Mouse (Mus musculus) heart, postnatal 36 days (tissue): Measurements from ENCODE around the gene A3galt2. TPM values are rescaled to one million over a fixed set of nuclear protein-coding genes. Genes with fewer than 3 reads are reported as not detected.

Experiments
- DNase-seq, 2 experiments: peaks; one replicate each; pipeline ENCODE4 v3.0.0; 2021 to 2022
- intact Hi-C: fragments of 180-260 bp; cut with DNase I; formaldehyde crosslinking; loops from one replicate; pipeline ENCODE4 v1.15.1; 2025
- total RNA-seq, 2 experiments: library from RNA; stranded (reverse); gene quantifications; 2 replicates each; pipeline ENCODE4 v1.2.3; 2021

Gene A3galt2
- total RNA-seq, result under 1 TPM in 1 of 2 experiments, not detected in 1; 0.08 TPM

DNA sequence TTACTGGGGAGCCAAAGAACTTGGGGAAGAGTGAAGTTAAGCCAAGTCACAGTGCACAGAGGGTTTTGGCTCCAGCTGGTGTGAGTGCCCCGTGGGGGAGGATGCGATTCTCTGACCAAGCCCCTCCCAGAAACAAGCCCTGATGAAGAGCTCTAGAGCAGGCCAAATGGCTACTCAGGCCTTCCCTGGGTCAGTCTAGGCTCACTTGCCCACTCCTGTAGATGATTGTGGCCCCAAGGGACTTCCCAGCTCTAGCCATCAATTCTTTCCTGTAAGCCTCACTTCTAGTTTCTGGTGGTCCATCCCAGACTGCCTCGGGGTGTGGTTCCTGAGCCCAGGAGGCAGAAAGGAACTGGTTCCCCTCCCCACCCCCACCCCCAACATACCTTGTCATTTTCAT, at the start of gene A3galt2:
TSS of gene A3galt2 (plus strand) at position 301 of the 400 bp plus-strand sequence.
- intact Hi-C loops, result no loop called here
- no peak for DNase-seq

DNA sequence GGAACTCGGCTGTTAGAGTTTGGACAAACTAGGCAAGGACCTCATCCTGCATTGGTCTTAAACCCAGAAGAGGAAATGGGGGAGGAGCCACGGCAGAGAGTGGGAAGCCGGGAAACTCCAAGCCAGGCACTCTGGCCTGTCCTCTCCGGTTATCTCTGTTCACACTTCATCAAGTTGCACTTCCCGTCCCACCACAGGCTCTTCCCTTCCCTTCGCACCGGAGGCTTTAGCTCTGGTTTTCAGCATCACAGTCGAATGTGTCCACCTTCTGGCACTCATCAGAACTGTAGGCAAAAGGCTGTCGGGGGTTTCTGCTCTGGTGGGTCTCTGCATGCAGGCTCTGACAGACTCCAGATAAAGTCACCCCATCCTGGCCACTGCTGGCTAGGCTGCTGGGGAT, 48.5 kb upstream of the A3galt2 start:
- intact Hi-C loops, result loop anchor here (2.0 kb wide), 1 partner anchor 90 kb away; no protein-coding TSS in a partner anchor
- peak in 1 of 2 experiments; percentile 25 for DNase-seq

DNA sequence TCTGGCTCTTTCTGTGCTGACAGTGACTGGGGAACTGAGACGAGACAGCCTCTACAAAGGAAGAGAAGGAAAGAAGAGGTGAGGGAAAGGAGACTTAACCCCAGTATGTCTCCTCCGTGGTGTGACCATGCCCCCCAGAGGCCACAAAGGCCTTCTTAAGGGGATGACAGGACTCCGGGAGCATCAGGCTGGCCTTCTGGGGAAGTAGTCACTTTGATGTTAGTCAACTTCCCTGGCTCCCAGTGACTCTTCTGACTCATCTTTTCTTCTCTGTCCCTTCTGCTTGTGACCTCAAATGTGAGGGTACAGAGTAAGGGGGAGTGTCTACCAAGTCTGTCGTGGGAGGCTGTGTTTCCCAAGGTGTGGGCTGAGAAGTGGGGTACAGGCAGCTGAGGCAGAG, 47.8 kb upstream of the A3galt2 start:
- no peak for DNase-seq
- intact Hi-C loops, result loop anchor here (2.0 kb wide), 1 partner anchor 91 kb away; no protein-coding TSS in a partner anchor

DNA sequence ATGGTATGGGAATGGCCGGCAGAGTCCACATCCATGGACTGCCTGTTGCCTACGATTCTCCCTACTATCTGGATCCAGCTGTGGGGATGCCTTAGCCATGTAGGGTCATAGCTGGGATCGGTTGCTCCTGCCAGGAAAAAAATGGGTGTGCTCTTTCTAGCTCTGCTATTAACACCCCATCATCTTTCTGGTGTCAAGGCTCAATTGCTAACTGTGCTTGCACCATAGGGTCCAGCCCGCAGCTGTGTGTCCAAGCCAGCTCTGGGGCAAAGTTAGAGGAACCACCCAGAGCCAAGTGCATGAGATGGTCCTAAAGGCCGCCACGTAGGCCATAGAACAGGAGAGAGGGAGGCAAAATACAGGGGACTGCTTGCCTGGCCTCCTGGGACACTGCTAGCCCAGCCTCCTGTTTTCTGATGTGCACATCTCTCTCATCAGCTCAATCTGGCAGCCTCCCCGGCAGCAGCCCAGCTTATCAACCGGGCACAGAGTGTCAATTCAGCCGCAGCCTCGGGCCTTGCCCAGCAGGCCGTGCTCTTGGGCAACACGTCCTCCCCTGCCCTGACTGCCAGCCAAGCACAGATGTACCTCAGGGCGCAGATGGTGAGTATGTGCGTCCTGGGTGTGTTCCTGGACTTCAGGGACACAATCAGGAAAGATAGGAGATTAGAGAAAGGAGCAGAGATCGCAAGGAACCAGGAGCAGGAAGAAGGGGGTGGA, 45.9 kb upstream of the A3galt2 start:
- DNase-seq, result no peak
- intact Hi-C loops, result no loop called here

DNA sequence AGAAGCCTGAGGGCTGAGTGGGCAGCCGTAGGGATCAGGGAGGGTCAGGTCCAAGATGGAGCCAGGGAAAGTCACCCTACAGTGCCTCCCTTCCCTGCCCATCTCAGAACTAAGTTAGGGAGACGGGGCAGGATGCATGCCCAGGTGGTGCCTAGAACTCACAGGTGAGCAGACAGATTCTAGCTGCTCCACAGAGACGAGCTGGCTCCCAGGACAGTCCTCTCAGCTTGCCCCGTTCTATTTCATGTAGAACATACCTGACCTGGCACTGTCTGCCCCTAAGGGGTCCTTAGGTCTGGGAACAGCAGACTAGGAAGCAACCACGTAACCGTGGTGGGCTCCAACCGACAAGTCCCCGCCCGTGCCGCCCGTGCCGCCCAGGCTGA, 45.4 kb upstream of the A3galt2 start:
- intact Hi-C loops, result loop anchor here (5.0 kb wide), 2 partner anchors 38 to 378 kb away; no protein-coding TSS in a partner anchor
- DNase-seq, result no peak

DNA sequence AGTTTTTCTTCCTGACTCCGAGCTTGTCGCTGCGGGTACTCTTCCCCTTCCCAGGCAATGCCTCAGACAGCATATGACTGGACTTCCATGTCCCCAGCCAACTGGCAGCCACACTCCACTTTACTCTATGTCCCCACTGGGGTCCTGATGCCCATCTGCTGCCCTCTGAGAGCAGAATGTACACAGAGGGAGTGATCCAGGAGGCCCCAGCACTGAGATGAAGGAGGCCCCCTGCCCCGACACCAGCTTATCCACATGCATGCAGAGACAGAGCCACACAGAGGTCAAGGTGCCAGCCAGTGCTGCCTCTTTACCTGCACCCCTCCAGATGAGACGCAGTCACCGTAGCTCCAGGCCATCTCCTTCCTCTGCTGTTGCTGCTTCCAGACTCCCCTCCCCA, 44.9 kb upstream of the A3galt2 start:
- intact Hi-C loops, result loop anchor here (5.0 kb wide), 2 partner anchors 37 to 377 kb away; no protein-coding TSS in a partner anchor
- no peak for DNase-seq

DNA sequence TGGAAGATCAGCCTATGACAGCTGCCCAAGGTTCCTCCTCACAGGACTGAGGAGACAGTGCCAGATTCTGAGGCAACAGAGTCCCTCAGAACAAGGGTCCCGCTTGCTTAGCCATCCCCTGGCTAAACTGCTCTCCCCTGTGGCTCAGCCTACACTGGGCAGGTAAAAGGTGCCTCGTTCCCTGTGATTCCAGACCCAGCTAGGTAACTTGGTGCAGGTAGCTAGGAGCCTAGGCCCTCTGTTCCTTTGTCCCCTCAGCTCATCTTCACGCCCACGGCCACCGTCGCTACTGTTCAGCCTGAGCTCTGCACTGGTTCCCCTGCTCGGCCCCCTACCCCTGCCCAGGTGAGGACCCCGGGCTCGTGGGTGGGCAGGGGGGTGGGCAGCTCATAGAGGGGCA, 44.4 kb upstream of the A3galt2 start:
- DNase-seq, result no peak
- intact Hi-C loops, result loop anchor here (1.0 to 5.0 kb wide), 4 partner anchors 37 to 377 kb away; no protein-coding TSS in a partner anchor

DNA sequence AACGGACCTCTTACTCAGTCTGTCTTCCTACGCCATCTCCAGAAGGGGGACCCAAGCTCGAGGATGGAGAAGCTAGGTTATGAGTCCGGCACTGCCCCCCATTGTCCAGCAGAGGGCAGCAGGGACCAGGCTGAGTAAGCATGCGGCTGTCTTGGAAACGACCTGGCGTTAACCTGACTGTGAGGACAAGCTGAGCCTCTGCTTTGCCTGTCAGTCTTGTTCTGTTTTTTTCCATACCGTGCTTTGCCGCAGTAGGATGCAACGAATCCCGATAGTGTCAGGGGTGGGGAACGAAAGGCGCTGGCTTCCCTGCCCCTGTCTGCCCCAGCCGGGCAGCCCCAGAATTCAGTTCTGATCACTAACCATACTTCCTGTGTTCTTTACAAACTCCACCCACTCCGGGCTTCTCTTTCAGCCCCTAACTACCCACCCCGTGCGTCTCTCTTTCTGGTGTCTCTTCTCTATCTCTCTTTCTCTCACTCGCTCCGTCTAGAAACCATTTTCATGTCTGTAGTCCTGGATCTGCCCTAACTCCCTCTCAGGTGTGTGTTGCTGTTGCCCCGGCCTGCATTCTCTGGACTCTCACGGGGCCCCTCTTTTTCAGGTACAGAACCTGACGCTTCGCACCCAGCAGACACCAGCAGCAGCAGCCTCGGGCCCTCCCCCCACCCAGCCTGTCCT, 43.6 kb upstream of the A3galt2 start:
- intact Hi-C loops, result loop anchor here (1.0 to 5.0 kb wide), 4 partner anchors 36 to 376 kb away; no protein-coding TSS in a partner anchor
- peak; percentile 91 for DNase-seq

DNA sequence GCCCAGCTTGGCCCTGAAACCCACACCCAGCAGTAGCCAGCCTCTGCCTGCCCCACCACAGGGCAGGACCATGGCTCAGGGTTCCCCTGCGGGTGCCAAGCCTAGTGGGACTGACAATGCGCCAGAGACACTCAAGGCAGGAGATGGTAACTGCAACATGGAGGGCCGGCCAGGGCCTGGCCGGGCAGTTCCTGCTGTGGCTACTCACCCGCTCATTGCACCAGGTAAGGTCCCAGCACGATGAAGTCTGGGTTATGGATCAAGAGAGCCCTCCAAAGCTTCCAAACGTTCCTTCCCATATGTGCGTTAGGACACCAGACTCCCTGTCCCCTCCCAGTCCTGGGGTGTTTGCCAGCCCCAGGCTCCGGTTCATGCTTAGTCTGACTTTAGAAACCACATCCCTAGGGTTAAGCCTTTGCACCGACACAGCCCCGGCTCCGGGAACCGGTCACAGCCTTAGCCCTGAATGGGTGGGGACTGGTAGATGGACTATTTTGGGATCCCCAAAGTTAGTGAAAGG, 43.0 kb upstream of the A3galt2 start:
- DNase-seq, result no peak
- intact Hi-C loops, result loop anchor here (5.0 kb wide), 2 partner anchors 35 to 375 kb away; no protein-coding TSS in a partner anchor

DNA sequence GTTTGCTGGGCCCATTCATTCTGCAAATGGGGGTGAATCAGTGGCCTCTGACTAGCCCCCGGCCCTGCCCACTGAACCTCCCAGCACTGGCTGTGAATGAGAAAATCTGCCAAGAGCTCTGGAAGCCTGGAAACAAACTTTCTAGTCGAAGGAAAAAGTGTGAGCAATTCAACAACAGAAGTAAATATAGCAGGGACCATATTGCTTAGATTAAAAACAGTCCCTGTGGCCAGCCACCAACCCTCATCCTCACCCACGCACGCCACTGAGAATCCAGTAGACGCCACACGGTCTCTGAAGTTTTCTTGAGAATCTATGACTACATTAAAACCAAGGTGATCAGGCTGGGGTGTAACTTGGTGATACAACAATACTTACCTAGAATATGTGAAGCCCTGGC, 42.2 kb upstream of the A3galt2 start:
- intact Hi-C loops, result loop anchor here (5.0 kb wide), 2 partner anchors 34 to 374 kb away; no protein-coding TSS in a partner anchor
- no peak for DNase-seq

DNA sequence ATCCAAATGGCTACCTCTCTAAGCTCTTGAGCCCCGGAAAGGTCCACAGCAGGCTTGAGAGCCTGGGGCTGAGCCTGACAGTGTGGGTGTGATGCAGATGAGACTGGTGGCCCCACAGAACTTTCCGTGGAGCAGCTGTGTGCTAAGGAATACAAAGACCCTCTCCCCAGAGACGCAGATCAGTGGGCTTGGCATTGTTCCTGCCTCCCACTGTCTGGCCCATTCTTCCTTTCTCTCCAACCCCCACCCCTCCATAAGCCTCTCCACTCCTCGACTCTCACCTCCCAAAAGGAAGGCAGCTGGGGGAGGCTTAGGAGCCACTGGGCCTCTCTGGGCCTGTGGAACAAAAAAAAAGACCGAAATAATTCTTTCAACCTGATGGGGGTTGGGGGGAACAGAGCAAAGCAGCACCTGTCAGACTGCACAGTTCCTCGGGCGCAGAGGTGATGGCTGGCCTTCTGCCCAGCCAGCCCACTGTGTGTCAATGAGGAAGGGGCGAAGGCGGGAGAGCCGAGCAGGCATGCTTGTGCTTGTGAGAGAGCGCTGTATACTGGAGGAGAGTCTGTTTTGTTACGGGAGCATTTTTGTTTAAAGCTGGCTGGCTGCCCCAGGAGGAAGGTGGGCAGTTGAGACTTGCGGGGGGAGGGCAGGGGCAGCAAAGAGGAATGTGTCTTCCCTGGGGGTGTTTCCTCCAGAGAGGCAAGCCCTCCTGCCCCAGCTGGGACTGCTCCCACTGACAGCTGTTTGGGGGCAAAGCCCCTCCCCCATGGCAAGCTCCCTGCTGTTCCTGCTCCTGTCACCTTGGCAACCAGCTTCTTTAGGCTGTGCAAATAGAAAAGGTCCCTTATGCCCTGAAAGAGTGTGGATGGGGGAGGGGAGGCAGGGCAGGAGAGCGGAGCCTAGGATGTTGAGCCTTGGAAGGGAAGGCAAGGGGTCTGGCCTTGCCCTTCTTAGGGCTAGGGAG, 39.6 kb upstream of the A3galt2 start:
- intact Hi-C loops, result no loop called here
- no peak for DNase-seq

DNA sequence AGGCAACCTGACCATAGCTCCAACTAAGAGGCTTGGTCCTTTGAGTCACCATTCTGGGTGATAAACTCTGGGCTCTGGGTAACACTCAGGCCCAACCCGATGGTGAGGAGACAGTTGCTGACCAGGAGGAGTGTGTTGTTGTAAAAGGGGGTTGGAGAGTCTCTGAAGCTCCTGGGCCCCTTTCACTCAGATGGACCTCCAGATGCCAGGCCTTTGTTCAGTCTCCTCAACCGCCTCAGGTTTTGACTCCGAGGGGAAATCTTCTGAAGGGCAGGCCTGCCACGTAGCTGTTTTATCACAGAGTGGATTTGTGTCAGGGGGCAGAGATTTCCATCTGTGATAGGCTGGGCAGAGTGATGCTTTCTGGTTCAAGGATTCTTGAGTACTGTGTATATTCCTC, 38.9 kb upstream of the A3galt2 start:
- intact Hi-C loops, result no loop called here
- DNase-seq, result no peak

DNA sequence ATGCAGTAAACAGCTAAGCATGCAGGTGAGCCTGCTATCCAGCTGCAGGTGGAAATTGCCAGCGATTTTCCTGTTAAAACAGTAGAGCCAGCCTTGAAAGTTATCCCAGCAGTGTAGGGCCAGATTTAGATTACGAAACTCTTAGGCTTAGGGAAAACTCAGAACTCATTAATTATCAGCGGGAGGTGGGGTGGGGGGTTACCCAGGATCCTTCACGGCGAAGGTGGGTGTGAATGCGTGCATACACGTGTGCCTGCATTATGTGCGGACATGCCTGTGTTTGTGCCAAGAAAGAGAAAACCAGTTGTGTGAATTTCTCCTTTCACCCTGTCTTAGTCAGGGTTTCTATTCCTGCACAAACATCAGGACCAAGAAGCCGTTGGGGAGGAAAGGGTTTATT, 38.4 kb upstream of the A3galt2 start:
- no peak for DNase-seq
- intact Hi-C loops, result no loop called here

DNA sequence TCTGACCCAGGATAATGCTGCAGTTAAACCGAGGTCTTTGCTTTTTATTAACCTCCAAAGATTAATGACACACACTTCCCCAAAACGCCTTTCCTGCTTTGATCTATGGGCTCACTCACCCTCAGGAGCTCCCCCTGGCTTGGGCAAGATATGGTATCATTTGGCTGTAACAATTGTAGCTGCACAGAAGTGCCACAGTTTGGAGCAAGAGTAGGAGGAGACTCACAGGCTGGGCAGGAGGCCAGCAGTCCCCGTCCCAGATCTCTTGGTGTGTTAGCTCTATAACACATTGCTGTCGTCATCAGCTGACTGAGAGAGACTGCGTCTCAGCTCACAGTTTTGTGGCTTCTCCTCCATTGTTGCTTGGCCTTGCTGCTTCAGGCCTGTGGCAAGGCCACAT, 35.1 kb upstream of the A3galt2 start:
- DNase-seq, result no peak
- intact Hi-C loops, result no loop called here

DNA sequence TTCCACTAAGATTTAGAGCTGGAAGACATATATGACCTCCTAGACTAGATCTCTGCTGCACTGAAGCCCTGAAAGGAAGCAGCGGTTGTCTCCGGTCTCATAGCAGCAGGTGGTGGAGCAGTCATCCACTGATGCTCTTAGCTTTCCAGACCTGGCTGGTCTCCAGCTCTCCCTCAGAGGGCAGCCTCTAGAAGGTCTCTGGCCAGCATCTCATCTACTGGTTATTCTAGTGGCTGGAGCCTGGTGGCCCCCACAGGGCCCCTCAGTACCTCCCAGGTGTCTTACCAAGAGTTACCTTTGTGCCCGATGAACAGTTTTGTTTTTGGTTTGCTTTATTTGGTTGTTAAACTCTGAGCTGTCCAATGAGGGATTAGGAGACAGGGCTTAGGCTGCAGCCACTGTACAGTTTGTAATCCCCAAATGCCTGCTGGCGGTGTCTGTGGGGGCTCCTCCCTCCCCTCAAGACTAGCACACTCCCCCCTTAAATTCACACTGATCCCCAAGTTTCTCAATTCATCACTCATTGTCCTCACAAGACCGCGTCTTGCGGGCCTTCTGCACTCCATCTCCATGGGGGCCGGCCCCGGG, 34.0 kb upstream of the A3galt2 start:
- no peak for DNase-seq
- intact Hi-C loops, result no loop called here

DNA sequence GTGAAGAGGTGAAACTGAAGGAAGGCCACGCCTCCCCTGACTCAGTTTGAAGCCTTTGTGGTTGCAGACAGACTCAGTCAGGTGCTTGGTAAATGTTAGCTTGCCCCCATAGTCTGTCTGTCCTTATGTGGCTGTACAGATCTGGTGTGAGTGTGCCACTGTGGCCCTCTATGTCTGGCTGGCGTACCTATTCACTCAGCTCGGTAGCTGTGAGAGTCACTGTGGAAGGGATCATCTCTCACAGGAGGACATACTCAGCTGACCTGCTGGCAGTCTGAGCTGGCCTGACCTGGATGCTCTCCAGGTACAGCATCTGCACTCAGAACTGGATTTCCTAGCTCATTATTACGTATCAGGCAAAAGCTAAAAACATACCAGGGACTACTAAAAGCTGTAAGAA, 33.4 kb upstream of the A3galt2 start:
- no peak for DNase-seq
- intact Hi-C loops, result no loop called here

DNA sequence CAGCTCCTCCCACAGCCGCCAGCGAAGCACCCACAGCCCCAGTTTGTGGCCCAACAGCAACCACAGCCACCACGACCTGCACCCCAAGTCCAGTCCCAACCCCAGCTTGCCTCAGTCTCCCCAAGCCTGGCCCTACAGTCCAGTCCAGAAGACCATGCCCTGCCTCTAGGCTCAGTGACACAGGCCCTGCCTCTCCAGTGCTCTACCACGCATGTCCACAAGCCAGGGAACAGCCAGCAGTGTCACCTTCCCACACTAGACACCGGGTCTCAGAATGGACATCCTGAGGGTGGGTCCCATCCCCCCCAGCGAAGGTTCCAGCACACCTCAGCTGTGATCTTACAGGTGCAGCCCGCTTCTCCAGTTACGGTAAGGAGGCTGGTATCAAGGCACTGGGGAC, 32.2 kb upstream of the A3galt2 start:
- DNase-seq, result no peak
- intact Hi-C loops, result no loop called here

DNA sequence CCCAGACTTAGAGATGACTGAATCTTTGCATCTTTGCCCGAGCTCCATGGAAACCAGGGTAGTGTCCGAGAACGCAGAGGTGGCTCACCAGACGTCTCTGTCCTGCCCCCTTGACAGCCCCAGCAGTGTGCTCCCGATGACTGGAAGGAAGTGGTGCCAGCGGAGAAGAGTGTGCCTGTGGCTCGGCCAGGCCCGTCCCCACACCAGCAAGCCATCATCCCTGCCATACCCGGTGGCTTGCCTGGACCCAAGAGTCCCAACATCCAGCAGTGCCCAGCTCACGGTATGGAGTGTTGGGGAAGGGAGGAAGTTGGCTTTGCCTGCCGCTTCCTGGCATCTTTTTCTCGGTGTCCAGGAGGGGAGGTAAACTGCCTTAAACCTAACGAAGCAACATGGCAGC, 31.7 kb upstream of the A3galt2 start:
- no peak for DNase-seq
- intact Hi-C loops, result no loop called here

DNA sequence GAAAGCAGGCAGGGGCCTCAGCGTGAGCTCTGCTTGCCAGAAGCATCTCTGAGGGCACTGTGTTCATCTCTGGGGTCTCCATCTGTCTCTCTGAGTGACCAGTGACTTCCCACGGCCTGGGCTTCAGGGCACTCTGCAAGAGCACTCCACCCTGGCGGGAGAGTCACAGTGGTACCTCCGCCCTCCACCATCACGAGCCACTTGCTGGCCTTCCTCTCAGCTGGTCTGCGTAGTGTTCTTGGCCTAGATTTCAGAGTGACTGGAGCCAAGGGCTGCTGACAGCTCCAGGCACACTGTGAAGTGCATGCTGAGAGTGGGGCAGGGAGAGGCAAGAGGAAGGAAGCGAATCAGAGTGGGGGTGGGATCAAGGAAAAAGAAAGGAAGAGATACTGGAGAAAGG, 31.1 kb upstream of the A3galt2 start:
- intact Hi-C loops, result no loop called here
- DNase-seq, result peak; percentile 62 to 64
